Mouse (Mus musculus) embryonic facial prominence, embryonic 12.5 days (tissue): ENCODE results near the gene Ppp1r2. TPM values are rescaled to one million over a fixed set of nuclear protein-coding genes. Genes with fewer than 3 reads are reported as not detected.
A peak's percentile ranks its signal among the peaks of the same experiment; 100 is the strongest.

Experiments
- ATAC-seq: fragments of 200-750 bp; cut with Nextera tagmentation; 2 replicates; pipeline ENCODE4 v1.8.0; 2017; ENCODE audit not compliant: insufficient number of reproducible peaks, insufficient read depth, low FRiP score, low TSS enrichment
- H3K27ac ChIP-seq: fragments of 300-500 bp; sonication (generic); 2 replicates; pipeline ENCODE4 v1.5.1; 2016; ENCODE audit warnings: mild to moderate bottlenecking
- H3K27me3 ChIP-seq: fragments of 300-500 bp; sonication (generic); 2 replicates; pipeline ENCODE4 v1.6.1; 2016; ENCODE audit warnings: mild to moderate bottlenecking, moderate library complexity
- H3K36me3 ChIP-seq: fragments of 300-500 bp; sonication (generic); 2 replicates; pipeline ENCODE4 v1.6.1; 2016; ENCODE audit warnings: mild to moderate bottlenecking
- H3K4me1 ChIP-seq: fragments of 300-500 bp; sonication (generic); 2 replicates; pipeline ENCODE4 v1.6.1; 2016
- H3K4me2 ChIP-seq: fragments of 300-500 bp; sonication (generic); replicated peaks from 2 replicates; pipeline ENCODE4 v1.6.1; 2016; ENCODE audit warnings: mild to moderate bottlenecking, moderate library complexity
- H3K4me3 ChIP-seq: fragments of 300-500 bp; sonication (generic); 2 replicates; pipeline ENCODE4 v1.5.1; 2016; ENCODE audit warnings: mild to moderate bottlenecking
- H3K9ac ChIP-seq: fragments of 300-500 bp; sonication (generic); 2 replicates; pipeline ENCODE4 v1.6.1; 2016; ENCODE audit warnings: mild to moderate bottlenecking, moderate library complexity
- H3K9me3 ChIP-seq: fragments of 300-500 bp; sonication (generic); 2 replicates; pipeline ENCODE4 v1.6.1; 2016; ENCODE audit warnings: mild to moderate bottlenecking, moderate library complexity
- WGBS: fragments of 180-500 bp; shearing (Covaris S2); methylation state at CpG from one replicate; pipeline ENCODE4 v1.1.7; 2016; 5-methylcytosine and 5-hydroxymethylcytosine counted together
- polyA plus RNA-seq: library from polyadenylated mRNA; unstranded; fragments of >200 nt; fragmentation: Nextera tagmentation; extraction: Ambion mirVana; gene quantifications from 2 replicates; pipeline ENCODE4 v1.2.1, GENCODE M21; 2016

Gene Ppp1r2
- polyA plus RNA-seq, 1 experiment from 2014 or later, result 89.2 TPM

DNA sequence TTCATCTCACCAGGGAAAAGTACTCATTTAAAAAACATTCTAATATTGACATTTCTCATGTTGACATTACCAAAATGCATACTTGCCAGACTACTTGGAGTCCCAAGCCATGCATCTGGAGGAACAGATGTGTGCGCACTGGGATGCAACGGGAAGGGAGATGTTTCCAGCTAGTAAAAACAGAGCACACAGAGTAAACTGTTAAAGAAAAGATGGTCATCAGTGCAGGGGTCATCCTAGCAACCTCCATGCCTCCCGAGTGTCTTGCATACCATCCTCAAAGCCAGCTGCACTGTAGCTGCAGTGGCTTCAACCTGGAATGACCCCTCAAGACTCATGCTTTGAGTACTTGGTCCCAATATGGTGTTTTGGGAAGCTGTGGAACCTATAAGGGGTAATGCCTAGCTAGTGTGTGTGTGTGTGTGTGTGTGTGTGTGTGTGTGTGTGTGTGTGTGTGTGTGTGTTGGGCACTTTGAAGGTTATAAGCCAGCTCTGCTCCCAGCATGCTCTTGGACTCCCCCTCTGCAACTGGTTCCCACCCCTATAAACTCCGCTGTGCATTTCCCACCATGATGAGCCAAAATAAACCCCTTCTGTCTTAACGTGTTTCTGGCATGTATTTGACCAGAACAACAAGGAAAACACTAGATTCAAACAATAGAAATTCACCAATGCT lies 42.4 kb downstream of the Ppp1r2 start:
- no peak for ATAC-seq
- H3K27ac ChIP-seq, result no peak overlapping the region
- H3K27me3 ChIP-seq, result peaks cover 4% of the 10 kb centered on the region; the same call in 1 of the 2 replicates
- no peak overlapping the region for H3K4me3 ChIP-seq
- peaks cover 17% of the 10 kb centered on the region for H3K4me1 ChIP-seq
- WGBS, result 69% methylated on average over 5 of the region's 5 CpGs
- no peaks in the 10 kb centered on the region for H3K9me3 ChIP-seq
- H3K36me3 ChIP-seq, result no peaks in the 10 kb centered on the region
- no peak overlapping the region for H3K4me2 ChIP-seq
- no peak overlapping the region for H3K9ac ChIP-seq

- Histone ChIP-seq H3K4me2 (no peak overlapping the region), H3K9ac (no peak overlapping the region), H3K36me3 (no peaks in the 10 kb centered on the region), H3K27me3 (peaks cover 4% of the 10 kb centered on the region; the same call in 1 of the 2 replicates), H3K27ac (no peak overlapping the region), H3K9me3 (no peaks in the 10 kb centered on the region), H3K4me3 (no peak overlapping the region), H3K4me1 (peaks cover 17% of the 10 kb centered on the region)
- no peak for ATAC-seq
- 79% methylated on average over 5 of the region's 5 CpGs for WGBS
Observed at GRCm38 (mm10) chr16:31231591-31231990, 43.5 kb downstream of the Ppp1r2 start.

- H3K4me2 ChIP-seq, result no peak overlapping the region
- 91% methylated on average over 1 of the region's 1 CpGs for WGBS
- no peak for ATAC-seq
- no peaks in the 10 kb centered on the region for H3K9me3 ChIP-seq
- no peaks in the 10 kb centered on the region for H3K4me1 ChIP-seq
- H3K9ac ChIP-seq, result no peak overlapping the region
- no peaks in the 10 kb centered on the region for H3K36me3 ChIP-seq
- H3K27me3 ChIP-seq, result no peaks in the 10 kb centered on the region
- no peak overlapping the region for H3K27ac ChIP-seq
- H3K4me3 ChIP-seq, result no peak overlapping the region
Observed at GRCm38 (mm10) chr16:31227746-31228145, 47.3 kb downstream of the Ppp1r2 start.

DNA sequence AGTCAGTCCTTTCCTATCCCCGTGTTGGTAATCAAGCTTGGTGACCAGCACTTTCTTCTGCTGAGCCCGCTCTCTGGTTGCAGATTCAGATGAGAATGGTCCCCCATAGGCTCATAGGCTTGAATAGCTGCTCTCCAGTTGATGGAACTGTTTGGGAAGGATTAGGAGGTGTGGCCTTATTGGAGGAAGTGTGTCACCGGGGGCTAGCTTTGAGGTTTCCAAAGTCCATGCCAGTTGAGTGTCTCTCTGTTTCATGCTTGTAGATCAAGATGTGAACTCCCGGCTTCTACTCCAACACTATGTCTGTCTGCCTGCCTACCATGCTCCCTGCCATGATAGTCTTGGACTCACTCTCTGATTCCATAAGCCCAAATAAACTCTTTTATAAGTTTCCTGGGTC lies 59.8 kb downstream of the Ppp1r2 start:
- no peaks in the 10 kb centered on the region for H3K36me3 ChIP-seq
- H3K27me3 ChIP-seq, result no peaks in the 10 kb centered on the region
- H3K4me3 ChIP-seq, result no peak overlapping the region
- no peaks in the 10 kb centered on the region for H3K4me1 ChIP-seq
- H3K9ac ChIP-seq, result no peak overlapping the region
- no peak for ATAC-seq
- H3K9me3 ChIP-seq, result peaks cover 9% of the 10 kb centered on the region; the same call in 1 of the 2 replicates
- no peak overlapping the region for H3K27ac ChIP-seq
- no peak overlapping the region for H3K4me2 ChIP-seq
- WGBS, result 92% methylated on average over 4 of the region's 4 CpGs

DNA sequence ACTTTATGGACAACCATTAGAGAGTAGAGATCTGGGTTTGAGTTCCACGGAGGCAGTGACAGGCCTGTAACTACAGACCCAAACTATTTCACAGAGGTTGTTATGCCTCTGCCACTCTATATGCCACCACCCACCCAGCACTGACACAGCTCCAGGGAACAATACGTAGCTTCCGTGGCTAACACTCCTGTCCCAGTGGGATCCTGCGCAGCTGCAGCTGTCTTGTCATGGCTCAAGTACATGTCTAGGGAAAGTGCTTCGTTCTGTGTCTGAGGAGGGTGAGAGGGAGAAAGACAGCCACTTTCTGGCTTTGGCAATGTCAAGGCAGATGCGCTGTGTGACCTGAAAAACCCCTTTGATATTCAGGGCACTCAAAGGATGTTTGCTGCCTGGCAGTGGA lies 61.6 kb downstream of the Ppp1r2 start:
- WGBS, result 83% methylated on average over 6 of the region's 6 CpGs
- no peaks in the 10 kb centered on the region for H3K27me3 ChIP-seq
- no peak for ATAC-seq
- no peak overlapping the region for H3K27ac ChIP-seq
- H3K4me1 ChIP-seq, result no peaks in the 10 kb centered on the region
- H3K9ac ChIP-seq, result no peak overlapping the region
- peaks cover 9% of the 10 kb centered on the region; the same call in 1 of the 2 replicates for H3K9me3 ChIP-seq
- H3K4me2 ChIP-seq, result no peak overlapping the region
- H3K4me3 ChIP-seq, result no peak overlapping the region
- no peaks in the 10 kb centered on the region for H3K36me3 ChIP-seq

DNA sequence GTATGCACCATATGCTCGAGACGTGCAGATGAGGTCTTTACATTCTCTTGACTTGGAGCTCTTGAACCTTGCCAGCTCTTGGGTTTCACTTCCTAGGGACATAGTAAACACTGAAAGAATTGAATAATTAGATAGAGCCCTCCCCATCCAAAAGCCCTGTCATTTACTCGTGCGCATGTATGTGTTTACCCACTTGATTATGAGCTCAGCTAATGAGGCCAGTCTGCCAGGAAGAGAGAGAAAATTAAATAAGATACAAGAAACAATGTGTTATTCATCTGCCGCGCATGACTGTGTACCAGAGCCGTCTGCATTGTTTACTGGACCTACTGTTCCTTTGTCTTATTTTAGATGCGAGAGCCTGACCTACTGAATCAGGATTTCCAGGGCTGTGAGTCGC lies 63.6 kb downstream of the Ppp1r2 start:
- no peak overlapping the region for H3K9ac ChIP-seq
- H3K27me3 ChIP-seq, result no peaks in the 10 kb centered on the region
- peaks cover 9% of the 10 kb centered on the region; the same call in 1 of the 2 replicates for H3K9me3 ChIP-seq
- H3K36me3 ChIP-seq, result no peaks in the 10 kb centered on the region
- no peak overlapping the region for H3K4me2 ChIP-seq
- no peak for ATAC-seq
- no peak overlapping the region for H3K4me3 ChIP-seq
- no peaks in the 10 kb centered on the region for H3K4me1 ChIP-seq
- no peak overlapping the region for H3K27ac ChIP-seq
- WGBS, result 73% methylated on average over 9 of the region's 9 CpGs

- Histone ChIP-seq H3K27ac (no peak overlapping the region), H3K4me2 (no peak overlapping the region), H3K4me1 (no peaks in the 10 kb centered on the region), H3K4me3 (no peak overlapping the region), H3K36me3 (no peaks in the 10 kb centered on the region), H3K27me3 (no peaks in the 10 kb centered on the region), H3K9ac (no peak overlapping the region), H3K9me3 (peaks cover 3% of the 10 kb centered on the region; the same call in 1 of the 2 replicates)
- WGBS, result 75% methylated on average over 4 of the region's 4 CpGs
- ATAC-seq, result no peak
Observed at GRCm38 (mm10) chr16:31210453-31210852, 64.6 kb downstream of the Ppp1r2 start.

DNA sequence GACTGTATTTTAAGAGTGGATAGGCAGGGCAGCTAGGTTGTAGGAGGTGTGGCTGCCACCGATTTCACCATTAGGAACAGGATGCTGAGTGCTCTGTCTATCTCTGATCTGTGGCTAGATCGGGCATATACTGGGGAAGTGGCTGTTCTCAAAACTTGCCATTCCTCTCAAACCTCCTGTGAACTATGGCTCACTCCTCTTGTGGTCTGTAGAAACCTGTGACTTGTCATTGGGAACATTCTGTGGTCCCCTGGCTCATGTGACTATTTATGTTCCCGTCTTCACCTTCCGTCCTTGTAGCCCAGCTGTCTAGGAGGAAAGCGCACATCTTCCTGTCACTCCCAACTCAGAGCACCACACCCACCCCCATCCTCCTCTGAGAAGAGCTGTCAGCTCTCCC lies 65.2 kb downstream of the Ppp1r2 start:
- Histone ChIP-seq H3K9me3 (no peaks in the 10 kb centered on the region), H3K9ac (no peak overlapping the region), H3K27me3 (no peaks in the 10 kb centered on the region), H3K4me3 (no peak overlapping the region), H3K4me2 (no peak overlapping the region), H3K27ac (no peak overlapping the region), H3K4me1 (no peaks in the 10 kb centered on the region), H3K36me3 (no peaks in the 10 kb centered on the region)
- WGBS, result 74% methylated on average over 5 of the region's 5 CpGs
- no peak for ATAC-seq

DNA sequence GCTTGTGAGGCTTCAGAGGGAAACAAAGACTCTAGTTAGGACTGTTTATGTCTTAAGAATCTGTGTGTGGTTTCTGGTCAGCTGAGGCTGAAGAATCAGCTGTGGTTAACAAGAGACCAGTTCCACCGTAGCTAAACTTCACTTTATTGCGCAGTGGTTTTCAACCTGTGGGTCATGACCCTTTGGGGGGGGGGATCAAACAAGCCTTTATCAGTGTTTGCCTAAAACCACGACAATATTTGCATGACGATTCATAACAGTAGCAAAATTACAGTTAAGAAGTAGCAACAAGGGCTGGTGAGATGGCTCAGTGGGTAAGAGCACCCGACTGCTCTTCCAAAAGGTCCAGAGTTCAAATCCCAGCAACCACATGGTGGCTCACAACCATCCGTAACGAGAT lies 69.4 kb downstream of the Ppp1r2 start:
- Histone ChIP-seq H3K27me3 (no peaks in the 10 kb centered on the region), H3K36me3 (no peaks in the 10 kb centered on the region), H3K4me1 (0 out of 2 replicates have a peak, but pooled peaks cover 2% of the 10 kb centered on the region), H3K4me3 (no peak overlapping the region), H3K9ac (no peak overlapping the region), H3K27ac (no peak overlapping the region), H3K9me3 (no peaks in the 10 kb centered on the region), H3K4me2 (no peak overlapping the region)
- WGBS, result 83% methylated on average over 7 of the region's 7 CpGs
- ATAC-seq, result no peak

DNA sequence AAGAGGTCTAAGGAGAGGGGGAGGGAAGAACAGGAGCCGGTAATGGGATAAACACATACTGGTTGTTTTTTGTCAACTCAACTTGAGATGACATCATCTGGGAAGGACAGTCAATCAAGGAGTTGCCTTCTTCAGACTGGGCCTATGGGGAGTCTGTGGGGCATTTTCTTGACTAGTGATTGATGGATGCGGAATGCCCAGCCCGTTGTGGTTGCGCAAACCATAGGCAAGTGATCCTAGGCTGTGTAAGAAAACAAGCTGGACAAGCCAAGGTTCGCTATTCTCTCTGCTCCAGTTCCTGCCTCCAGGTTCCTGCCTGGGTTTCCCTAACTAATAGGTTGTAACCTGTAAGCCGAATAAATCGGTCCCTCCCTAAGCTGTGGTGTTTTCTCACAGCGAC lies 69.9 kb downstream of the Ppp1r2 start:
- Histone ChIP-seq H3K27ac (no peak overlapping the region), H3K4me3 (no peak overlapping the region), H3K4me1 (0 out of 2 replicates have a peak, but pooled peaks cover 2% of the 10 kb centered on the region), H3K36me3 (no peaks in the 10 kb centered on the region), H3K9me3 (no peaks in the 10 kb centered on the region), H3K4me2 (no peak overlapping the region), H3K27me3 (no peaks in the 10 kb centered on the region), H3K9ac (no peak overlapping the region)
- no peak for ATAC-seq
- WGBS, result 91% methylated on average over 8 of the region's 8 CpGs

GRCm38 (mm10) chr16:31204216-31204615 lies 70.9 kb downstream of the Ppp1r2 start:
- Histone ChIP-seq H3K27me3 (no peaks in the 10 kb centered on the region), H3K4me1 (peaks cover 8% of the 10 kb centered on the region; the same call in 1 of the 2 replicates), H3K9ac (no peak overlapping the region), H3K36me3 (no peaks in the 10 kb centered on the region), H3K4me3 (no peak overlapping the region), H3K4me2 (no peak overlapping the region), H3K9me3 (no peaks in the 10 kb centered on the region), H3K27ac (no peak overlapping the region)
- 82% methylated on average over 1 of the region's 1 CpGs for whole genome bisulfite sequencing
- no peak for ATAC-seq

DNA sequence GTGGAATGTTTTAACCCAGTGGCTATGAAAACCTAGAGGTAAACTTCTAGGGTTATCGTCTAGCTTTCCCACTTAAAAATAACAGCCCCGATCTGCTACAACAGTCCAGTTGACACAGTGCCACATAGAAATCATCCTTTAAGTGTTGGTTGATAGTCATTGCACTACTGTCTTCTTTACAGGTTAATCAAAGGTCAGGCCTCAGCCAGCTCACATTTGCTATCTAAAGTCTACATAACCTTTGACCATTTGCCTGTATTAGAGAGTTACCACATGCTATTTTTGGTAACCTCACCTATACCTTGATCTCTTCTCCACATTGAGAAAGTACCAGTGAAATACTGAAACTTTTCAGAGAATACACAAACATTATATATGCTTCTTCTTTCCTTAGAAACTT lies 73.4 kb downstream of the Ppp1r2 start:
- H3K4me3 ChIP-seq, result no peak overlapping the region
- peak overlapping the region; percentile 74 for H3K4me2 ChIP-seq
- no peaks in the 10 kb centered on the region for H3K9me3 ChIP-seq
- 84% methylated on average over 2 of the region's 2 CpGs for WGBS
- H3K27ac ChIP-seq, result no peak overlapping the region
- H3K27me3 ChIP-seq, result no peaks in the 10 kb centered on the region
- no peaks in the 10 kb centered on the region for H3K36me3 ChIP-seq
- peaks cover 13% of the 10 kb centered on the region; the same call in 1 of the 2 replicates for H3K4me1 ChIP-seq
- H3K9ac ChIP-seq, result no peak overlapping the region
- ATAC-seq, result no peak
